Mouse (Mus musculus) kidney, postnatal 0 days (tissue): ENCODE data around the gene Diras1. TPM values are rescaled to one million over a fixed set of nuclear protein-coding genes. Genes with fewer than 3 reads are reported as not detected.
"Not testable (repeated sequence)": the region's sequence is repeated elsewhere in the genome, so short reads cannot be mapped to it uniquely, and the experiment has no call there.

ENCODE experiments used
- ATAC-seq: fragments of 200-750 bp; cut with Nextera tagmentation; replicated peaks from 2 replicates; pipeline ENCODE4 v1.8.0; 2017; ENCODE audit warnings: low read depth, moderate number of reproducible peaks, moderate TSS enrichment, moderate library complexity; ENCODE audit not compliant: low FRiP score
- DNase-seq: peaks from one replicate; pipeline ENCODE4 v3.0.0-alpha.2; 2016; ENCODE audit warnings: low spot score
- H3K27ac ChIP-seq: fragments of 300-500 bp; sonication (generic); 2 replicates; pipeline ENCODE4 v1.5.1; 2014; ENCODE audit warnings: mild to moderate bottlenecking
- H3K27me3 ChIP-seq: fragments of 300-500 bp; sonication (generic); 2 replicates; pipeline ENCODE4 v1.6.1; 2014; ENCODE audit warnings: low read length, mixed read lengths; ENCODE audit not compliant: insufficient read depth
- H3K36me3 ChIP-seq: fragments of 300-500 bp; sonication (generic); 2 replicates; pipeline ENCODE4 v1.6.1; 2014; ENCODE audit warnings: low read length, mixed read lengths; ENCODE audit not compliant: insufficient read depth
- H3K4me1 ChIP-seq: fragments of 300-500 bp; sonication (generic); replicated peaks from 2 replicates; pipeline ENCODE4 v1.6.1; 2014; ENCODE audit warnings: antibody characterized with exemption, low read length, mixed read lengths; ENCODE audit not compliant: insufficient read depth
- H3K4me2 ChIP-seq: fragments of 300-500 bp; sonication (generic); 2 replicates; pipeline ENCODE4 v1.6.1; 2014; ENCODE audit warnings: mild to moderate bottlenecking, low read length, moderate library complexity, mixed read lengths
- H3K4me3 ChIP-seq: fragments of 300-500 bp; sonication (generic); replicated peaks from 2 replicates; pipeline ENCODE4 v1.5.1; 2014; ENCODE audit warnings: low read depth, low read length
- H3K9ac ChIP-seq: fragments of 300-500 bp; sonication (generic); 2 replicates; pipeline ENCODE4 v1.6.1; 2014; ENCODE audit warnings: low read depth, low read length
- H3K9me3 ChIP-seq: fragments of 300-500 bp; sonication (generic); replicated peaks from 2 replicates; pipeline ENCODE4 v1.6.1; 2016; ENCODE audit warnings: low read length, inconsistent platforms, mixed read lengths
- CTCF ChIP-seq: IDR thresholded peaks from 2 replicates; pipeline ENCODE4 v1.5.1; 2016; ENCODE audit warnings: antibody characterized with exemption, low read depth, mild to moderate bottlenecking, moderate library complexity
- WGBS: fragments of 180-500 bp; shearing (Covaris S2); extraction: QIAGEN DNeasy Blood & Tissue Kit; methylation state at CpG from one replicate; pipeline ENCODE4 v1.1.7; 2014; 5-methylcytosine and 5-hydroxymethylcytosine counted together
- polyA plus RNA-seq: library from polyadenylated mRNA; unstranded; fragments of >200 nt; fragmentation: Nextera tagmentation; extraction: Ambion mirVana; gene quantifications from 2 replicates; pipeline ENCODE4 v1.2.1, GENCODE M21; 2015

The Diras1 gene
- polyA plus RNA-seq, 1 experiment from 2014 or later, result 0.11 TPM

DNA sequence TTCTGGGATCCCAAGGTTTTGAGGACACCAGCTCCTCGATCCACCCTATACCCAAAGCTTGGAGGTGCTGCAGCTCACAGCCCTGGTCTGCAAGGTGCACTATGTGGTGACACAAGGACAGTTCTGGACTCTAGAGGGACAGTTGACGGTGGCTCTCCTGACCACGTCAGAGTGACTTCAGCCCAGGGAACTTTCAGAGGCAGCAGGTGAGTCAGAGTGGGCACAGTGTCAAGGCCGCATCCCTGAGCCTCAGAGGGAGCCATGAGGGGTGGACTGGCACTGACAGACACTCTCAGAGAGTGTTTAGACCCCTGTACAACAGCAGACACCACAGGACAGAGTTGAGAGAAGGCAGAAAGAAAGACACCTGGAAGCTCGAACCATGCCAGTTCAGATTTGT lies 27.1 kb upstream of the Diras1 start:
- H3K27ac ChIP-seq, result no peak overlapping the region
- DNase-seq (no peak), ATAC-seq (no peak)
- H3K4me1 ChIP-seq, result no peaks in the 10 kb centered on the region
- H3K9ac ChIP-seq, result no peak overlapping the region
- no peak overlapping the region for H3K4me3 ChIP-seq
- 93% methylated on average over 5 of the region's 5 CpGs for WGBS
- no peaks in the 10 kb centered on the region for H3K27me3 ChIP-seq
- no peak for TF ChIP-seq CTCF
- H3K4me2 ChIP-seq, result no peak overlapping the region
- peaks cover 48% of the 10 kb centered on the region for H3K36me3 ChIP-seq
- no peaks in the 10 kb centered on the region for H3K9me3 ChIP-seq

DNA sequence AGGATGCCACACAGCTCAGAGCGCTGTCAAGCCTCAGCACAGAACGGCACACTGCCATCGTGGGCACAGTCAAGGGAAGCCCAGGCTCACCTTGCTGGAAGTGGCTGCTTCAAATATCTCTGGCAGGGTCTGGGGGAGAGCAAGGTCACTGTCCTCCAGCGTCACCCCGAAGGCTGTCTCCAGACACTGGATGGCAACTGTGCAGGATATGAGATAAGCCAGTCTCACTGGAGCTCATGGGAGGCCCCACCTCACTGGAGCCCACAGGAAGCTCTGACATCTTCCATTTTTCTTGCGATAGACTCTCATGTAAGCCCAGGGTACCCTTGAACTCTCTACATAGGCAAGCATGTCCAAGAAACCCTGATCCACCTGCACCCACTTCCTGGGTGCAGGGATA lies 25.7 kb upstream of the Diras1 start:
- H3K27me3 ChIP-seq, result no peaks in the 10 kb centered on the region
- H3K4me1 ChIP-seq, result no peaks in the 10 kb centered on the region
- no peak overlapping the region for H3K27ac ChIP-seq
- ATAC-seq (no peak), DNase-seq (no peak)
- H3K4me2 ChIP-seq, result no peak overlapping the region
- no peaks in the 10 kb centered on the region for H3K9me3 ChIP-seq
- H3K36me3 ChIP-seq, result peaks cover 62% of the 10 kb centered on the region
- TF ChIP-seq CTCF, result no peak
- WGBS, result 93% methylated on average over 6 of the region's 6 CpGs
- no peak overlapping the region for H3K9ac ChIP-seq
- no peak overlapping the region for H3K4me3 ChIP-seq

DNA sequence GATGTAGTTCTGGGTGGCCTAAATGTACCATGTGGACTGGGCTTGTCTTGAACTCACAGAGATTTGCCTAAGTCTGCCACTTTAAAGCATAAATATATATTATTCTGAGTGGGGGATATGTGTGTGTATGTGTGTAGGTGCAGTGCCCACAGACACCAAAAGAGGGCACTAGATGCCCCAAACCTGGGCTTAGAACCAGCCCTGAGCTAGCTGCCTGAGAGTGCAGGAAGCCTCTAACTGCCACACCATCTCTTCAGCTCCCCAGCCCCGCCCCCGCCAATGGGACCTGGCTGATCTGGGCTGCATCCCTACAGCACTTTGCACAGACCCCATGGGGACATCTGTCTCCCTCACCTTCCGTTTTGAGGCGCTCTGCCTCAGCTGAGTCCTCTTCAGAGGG lies 25.2 kb upstream of the Diras1 start:
- no peaks in the 10 kb centered on the region for H3K27me3 ChIP-seq
- no peaks in the 10 kb centered on the region for H3K4me1 ChIP-seq
- H3K27ac ChIP-seq, result no peak overlapping the region
- H3K9ac ChIP-seq, result no peak overlapping the region
- DNase-seq (peak; percentile 9), ATAC-seq (no peak)
- H3K4me2 ChIP-seq, result no peak overlapping the region
- WGBS, result 80% methylated on average over 4 of the region's 4 CpGs
- H3K4me3 ChIP-seq, result no peak overlapping the region
- H3K9me3 ChIP-seq, result no peaks in the 10 kb centered on the region
- H3K36me3 ChIP-seq, result peaks cover 66% of the 10 kb centered on the region
- peak; percentile 52 for TF ChIP-seq CTCF

DNA sequence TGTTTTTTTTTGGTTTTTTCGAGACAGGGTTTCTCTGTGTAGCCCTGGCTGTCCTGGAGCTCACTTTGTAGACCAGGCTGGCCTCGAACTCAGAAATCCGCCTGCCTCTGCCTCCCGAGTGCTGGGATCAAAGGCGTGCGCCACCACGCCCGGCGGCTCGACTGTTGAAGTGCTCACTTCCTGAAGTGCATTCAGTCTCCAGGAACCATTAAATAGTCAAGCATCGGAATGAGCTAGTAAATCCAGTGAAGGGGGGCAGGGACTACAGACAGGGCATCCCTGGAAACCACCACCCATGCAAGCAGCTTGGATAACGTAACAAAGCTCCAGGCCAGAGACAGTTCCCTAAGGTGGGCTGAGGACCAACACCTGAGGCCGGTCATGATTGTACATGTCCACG lies 19.8 kb upstream of the Diras1 start:
- ATAC-seq, result not testable (repeated sequence)
- 89% methylated on average over 13 of the region's 14 CpGs for WGBS

DNA sequence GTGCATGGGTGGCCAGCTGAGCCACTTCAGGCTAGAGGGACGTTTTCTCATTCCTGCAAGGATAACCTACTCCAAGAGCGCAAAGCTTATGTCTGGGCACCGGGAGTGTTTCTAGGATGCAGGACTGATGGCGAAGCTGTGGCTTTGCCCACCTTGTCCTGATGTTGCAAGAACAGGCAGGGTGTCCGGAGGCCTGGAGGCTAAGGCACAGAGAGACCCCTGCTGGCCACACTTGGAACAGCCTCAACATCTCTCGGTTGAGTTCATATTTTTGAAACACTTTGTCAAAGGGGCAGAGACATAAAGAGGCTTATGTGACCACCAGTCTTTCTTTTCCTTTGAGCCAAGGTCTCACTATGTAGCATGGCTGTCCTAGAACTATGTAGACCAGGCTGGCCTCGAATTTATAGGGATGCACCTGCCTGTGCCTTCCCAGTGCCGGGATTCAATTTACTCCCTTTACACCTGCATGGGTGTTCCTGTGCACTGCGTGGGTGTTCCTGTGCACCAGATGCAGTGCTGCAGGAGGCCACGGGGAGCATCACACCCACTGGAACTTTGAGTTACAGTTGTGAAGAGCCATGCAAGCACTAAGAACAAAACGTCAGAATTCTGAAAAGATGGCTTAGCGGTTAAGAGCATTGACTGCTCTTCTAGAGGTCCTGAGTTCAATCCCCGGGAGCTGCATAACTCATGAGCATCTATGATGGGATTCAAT lies 16.2 kb upstream of the Diras1 start:
- peak; percentile 90 for TF ChIP-seq CTCF
- ATAC-seq, result no peak
- H3K9me3 ChIP-seq, result no peaks in the 10 kb centered on the region
- no peaks in the 10 kb centered on the region for H3K27me3 ChIP-seq
- H3K36me3 ChIP-seq, result peaks cover 30% of the 10 kb centered on the region
- 27% methylated on average over 13 of the region's 13 CpGs for WGBS
- H3K4me1 ChIP-seq, result 0 out of 2 replicates have a peak, but pooled peaks cover 2% of the 10 kb centered on the region
- H3K4me3 ChIP-seq, result no peak overlapping the region
- DNase-seq, result peak; percentile 81
- H3K4me2 ChIP-seq, result no peak overlapping the region
- H3K27ac ChIP-seq, result no peak overlapping the region
- no peak overlapping the region for H3K9ac ChIP-seq

More for the DNA sequence above, 19.8 kb upstream of the Diras1 start:
- not testable (repeated sequence) for H3K27me3 ChIP-seq, DNase-seq, H3K27ac ChIP-seq, H3K9ac ChIP-seq, H3K4me3 ChIP-seq, H3K9me3 ChIP-seq, H3K4me2 ChIP-seq, H3K4me1 ChIP-seq
- H3K36me3 ChIP-seq, result peaks cover 66% of the 10 kb centered on the region

DNA sequence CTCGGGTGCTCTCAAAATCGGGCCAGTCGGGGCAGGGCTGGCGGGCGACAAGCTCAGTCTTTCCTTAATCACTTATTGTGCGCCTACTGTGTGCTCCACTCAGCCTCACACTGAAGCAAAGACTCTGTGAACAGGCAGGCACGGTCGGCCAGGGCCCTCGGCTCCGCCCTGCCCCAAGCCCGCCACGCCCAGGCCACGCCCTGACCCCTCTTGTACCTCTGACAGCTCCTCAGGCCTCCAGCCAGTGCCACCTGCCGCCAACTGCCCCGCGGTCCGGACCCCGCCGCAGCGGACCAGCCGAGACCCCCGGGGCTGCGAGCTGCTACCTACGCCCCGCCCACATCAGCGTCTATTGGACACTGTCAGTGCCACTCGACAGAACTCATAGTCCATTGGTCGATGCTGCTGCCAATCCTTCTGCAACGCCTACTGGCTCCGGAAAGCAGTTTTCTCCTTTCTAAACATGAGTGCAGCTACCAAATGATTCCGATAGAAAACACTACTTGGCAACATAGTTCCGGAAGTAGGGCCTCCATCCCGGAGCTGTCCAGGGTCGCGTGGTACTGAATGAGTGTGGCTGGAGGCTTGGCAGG lies 11.6 kb upstream of the Diras1 start, which contains the start of gene Slc39a3:
Gene Slc39a3, minus strand, starts transcription at position 439 of the 593 bp plus-strand sequence.
- 0 out of 2 replicates have a peak, but pooled peaks have one; percentile 14 for TF ChIP-seq CTCF
- Histone ChIP-seq H3K27me3 (no peaks in the 10 kb centered on the region), H3K4me3 (peak within 1 kb of the TSS; percentile 66), H3K4me1 (0 out of 2 replicates have a peak, but pooled peaks cover 2% of the 10 kb centered on the region), H3K4me2 (peak within 1 kb of the TSS; percentile 71), H3K27ac (0 out of 2 replicates have a peak within 1 kb of the TSS, but pooled peaks have one; percentile 54), H3K36me3 (peaks cover 8% of the 10 kb centered on the region; the same call in 1 of the 2 replicates), H3K9ac (peak within 1 kb of the TSS; percentile 67; the same call in 1 of the 2 replicates), H3K9me3 (no peaks in the 10 kb centered on the region)
- WGBS, result 1% methylated on average over 35 of the region's 35 CpGs
- DNase-seq (peak; percentile 98), ATAC-seq (peak; percentile 99)
